Mouse (Mus musculus) heart, embryonic 12.5 days (tissue): ENCODE measurements around the gene Copz1. TPM values are rescaled to one million over a fixed set of nuclear protein-coding genes. Genes with fewer than 3 reads are reported as not detected.

Experiments
- ATAC-seq: fragments of 200-750 bp; cut with Nextera tagmentation; 2 replicates; pipeline ENCODE4 v1.8.0; 2017; ENCODE audit warnings: moderate TSS enrichment, moderate library complexity; ENCODE audit not compliant: insufficient number of reproducible peaks, low FRiP score
- H3K27ac ChIP-seq: fragments of 300-500 bp; sonication (generic); 2 replicates; pipeline ENCODE4 v1.5.1; 2016; ENCODE audit warnings: mild to moderate bottlenecking, moderate library complexity; ENCODE audit not compliant: poor library complexity, severe bottlenecking
- H3K27me3 ChIP-seq: fragments of 300-500 bp; sonication (generic); replicated peaks from 2 replicates; pipeline ENCODE4 v1.6.1; 2016; ENCODE audit warnings: mild to moderate bottlenecking, moderate library complexity
- H3K36me3 ChIP-seq: fragments of 300-500 bp; sonication (generic); 2 replicates; pipeline ENCODE4 v1.6.1; 2016; ENCODE audit warnings: mild to moderate bottlenecking, moderate library complexity
- H3K4me1 ChIP-seq: fragments of 300-500 bp; sonication (generic); replicated peaks from 2 replicates; pipeline ENCODE4 v1.6.1; 2016; ENCODE audit warnings: mild to moderate bottlenecking
- H3K4me2 ChIP-seq: fragments of 300-500 bp; sonication (generic); 2 replicates; pipeline ENCODE4 v1.6.1; 2016; ENCODE audit warnings: mild to moderate bottlenecking, moderate library complexity
- H3K4me3 ChIP-seq: fragments of 300-500 bp; sonication (generic); 2 replicates; pipeline ENCODE4 v1.5.1; 2016; ENCODE audit warnings: mild to moderate bottlenecking
- H3K9ac ChIP-seq: fragments of 300-500 bp; sonication (generic); 2 replicates; pipeline ENCODE4 v1.6.1; 2016; ENCODE audit warnings: mild to moderate bottlenecking, moderate library complexity
- H3K9me3 ChIP-seq: fragments of 300-500 bp; sonication (generic); replicated peaks from 2 replicates; pipeline ENCODE4 v1.6.1; 2016; ENCODE audit warnings: mild to moderate bottlenecking, moderate library complexity
- WGBS: fragments of 180-500 bp; shearing (Covaris S2); methylation state at CpG from one replicate; pipeline ENCODE4 v1.1.7; 2016; 5-methylcytosine and 5-hydroxymethylcytosine counted together
- polyA plus RNA-seq: library from polyadenylated mRNA; unstranded; fragments of >200 nt; fragmentation: Nextera tagmentation; extraction: Ambion mirVana; gene quantifications from 2 replicates; pipeline ENCODE4 v1.2.1, GENCODE M21; 2016

Copz1 gene
- polyA plus RNA-seq, 1 experiment from 2014 or later = 166 TPM

- Histone ChIP-seq H3K9me3 (no peaks in the 10 kb centered on the region), H3K4me3 (peak overlapping the region; percentile 42; the same call in 1 of the 2 replicates), H3K36me3 (peaks cover 23% of the 10 kb centered on the region), H3K4me1 (peaks cover 54% of the 10 kb centered on the region), H3K27me3 (peaks cover 9% of the 10 kb centered on the region), H3K9ac (peak overlapping the region; percentile 61), H3K27ac (no peak overlapping the region), H3K4me2 (peak overlapping the region; percentile 88)
- no peak for ATAC-seq
- WGBS = 17% methylated on average over 18 of the region's 18 CpGs
These were observed 41.1 kb downstream of the Copz1 start for GRCm38 (mm10) chr15:103313495-103314095.

DNA sequence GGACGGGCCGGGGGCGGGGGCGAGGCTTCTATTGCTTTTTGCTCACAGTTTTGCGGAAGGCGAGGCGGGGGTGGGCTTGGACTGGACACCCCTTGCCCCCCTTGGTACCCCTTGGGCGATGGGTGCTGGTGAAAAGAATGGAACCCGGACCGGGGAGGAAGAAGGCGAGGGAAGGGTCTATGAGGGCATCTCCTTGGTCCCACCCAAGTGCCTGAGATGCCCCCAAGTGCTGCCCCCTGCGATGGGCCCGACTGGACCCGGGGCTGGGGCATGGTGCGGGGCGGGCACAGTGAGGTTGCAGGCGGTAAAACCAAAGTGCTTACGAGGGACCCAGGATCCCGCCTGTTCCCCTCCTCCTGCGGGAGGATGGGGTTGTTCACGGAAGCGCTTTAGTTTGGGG is 41.7 kb downstream of the Copz1 start:
- H3K36me3 ChIP-seq = peaks cover 25% of the 10 kb centered on the region
- 33% methylated on average over 22 of the region's 22 CpGs for WGBS
- peak; percentile 4; the same call in 1 of the 2 replicates for ATAC-seq
- H3K4me2 ChIP-seq = peak overlapping the region; percentile 88
- H3K27ac ChIP-seq = no peak overlapping the region
- H3K27me3 ChIP-seq = peaks cover 4% of the 10 kb centered on the region
- H3K9me3 ChIP-seq = no peaks in the 10 kb centered on the region
- peak overlapping the region; percentile 42 for H3K4me3 ChIP-seq
- H3K4me1 ChIP-seq = peaks cover 52% of the 10 kb centered on the region
- H3K9ac ChIP-seq = peak overlapping the region; percentile 61

GRCm38 (mm10) chr15:103315011-103315502 is 42.5 kb downstream of the Copz1 start:
- peak overlapping the region; percentile 61 for H3K9ac ChIP-seq
- H3K9me3 ChIP-seq = no peaks in the 10 kb centered on the region
- H3K36me3 ChIP-seq = peaks cover 26% of the 10 kb centered on the region
- H3K4me1 ChIP-seq = peaks cover 52% of the 10 kb centered on the region
- H3K27ac ChIP-seq = no peak overlapping the region; the same call in 1 of the 2 replicates
- no peaks in the 10 kb centered on the region for H3K27me3 ChIP-seq
- H3K4me3 ChIP-seq = peak overlapping the region; percentile 42
- peak overlapping the region; percentile 88 for H3K4me2 ChIP-seq
- peak; percentile 58 for ATAC-seq
- WGBS = 7% methylated on average over 18 of the region's 18 CpGs

DNA sequence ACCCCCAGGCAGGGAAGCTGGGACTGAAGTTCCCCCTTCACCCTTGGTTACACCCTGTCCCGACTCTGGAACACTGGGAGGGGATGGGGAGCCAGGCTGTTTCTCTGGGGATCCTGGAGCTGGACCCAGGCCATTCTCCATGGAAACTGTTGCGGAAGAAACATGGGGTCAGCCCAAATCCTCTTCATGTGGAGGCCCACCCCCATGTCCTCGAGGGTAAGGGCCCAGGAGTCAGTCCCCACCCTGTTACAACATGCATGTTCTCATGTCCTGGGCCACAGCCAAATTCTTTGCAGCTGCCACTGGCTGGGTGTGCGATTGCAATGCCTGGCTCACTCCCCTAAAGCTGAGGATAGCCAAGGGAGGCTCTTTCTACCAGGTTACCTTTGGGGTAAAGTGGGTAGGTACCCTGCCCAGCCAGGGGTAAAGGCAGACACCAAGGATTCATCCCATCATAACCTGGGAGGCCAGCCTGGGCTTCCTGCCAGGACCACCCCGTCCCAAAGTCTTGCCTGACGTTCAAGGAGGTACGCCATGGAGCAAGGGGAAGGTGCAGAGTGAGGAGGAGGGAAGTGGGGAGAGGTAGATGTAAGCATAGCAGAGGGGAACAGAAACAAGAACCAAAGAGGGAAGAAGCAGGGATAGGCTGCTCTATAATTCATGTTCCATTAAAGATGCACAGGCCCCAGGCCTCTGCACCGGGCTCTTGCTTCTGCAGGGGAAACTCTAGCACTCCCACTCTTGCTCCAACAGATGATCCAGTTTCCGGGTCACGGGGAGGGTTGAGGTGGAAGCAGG is 43.7 kb downstream of the Copz1 start:
- peaks cover 59% of the 10 kb centered on the region for H3K4me1 ChIP-seq
- H3K9ac ChIP-seq = no peak overlapping the region
- H3K4me2 ChIP-seq = no peak overlapping the region
- 80% methylated on average over 10 of the region's 10 CpGs for WGBS
- peaks cover 26% of the 10 kb centered on the region for H3K36me3 ChIP-seq
- H3K27me3 ChIP-seq = no peaks in the 10 kb centered on the region
- H3K4me3 ChIP-seq = no peak overlapping the region
- H3K9me3 ChIP-seq = no peaks in the 10 kb centered on the region
- no peak for ATAC-seq
- H3K27ac ChIP-seq = no peak overlapping the region

GRCm38 (mm10) chr15:103317120-103317519 is 44.6 kb downstream of the Copz1 start:
- Histone ChIP-seq H3K9me3 (no peaks in the 10 kb centered on the region), H3K4me2 (no peak overlapping the region), H3K9ac (no peak overlapping the region), H3K36me3 (peaks cover 26% of the 10 kb centered on the region), H3K27ac (0 out of 2 replicates have a peak overlapping the region, but pooled peaks have one; percentile 21), H3K4me1 (peaks cover 68% of the 10 kb centered on the region), H3K4me3 (no peak overlapping the region), H3K27me3 (no peaks in the 10 kb centered on the region)
- no peak for ATAC-seq

DNA sequence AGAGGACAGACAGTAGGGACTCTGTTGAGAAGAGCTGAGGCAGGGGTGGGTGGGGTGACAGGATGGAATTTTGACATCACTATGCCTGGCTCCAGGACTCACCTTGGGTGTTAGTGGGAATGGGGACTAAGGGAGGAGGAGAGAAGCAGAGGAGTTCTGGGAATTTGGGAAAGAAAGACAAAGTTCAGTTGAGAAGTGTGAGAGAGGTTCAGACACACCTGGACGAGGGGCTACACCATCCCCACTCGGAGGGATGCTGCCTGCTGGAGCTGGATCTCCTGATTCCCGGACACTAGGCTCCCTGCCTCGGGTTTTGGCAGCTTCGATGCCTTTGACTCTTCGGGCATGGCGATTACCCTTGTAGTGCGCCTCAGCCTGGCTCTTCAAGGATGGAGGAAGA is 45.2 kb downstream of the Copz1 start:
- no peaks in the 10 kb centered on the region for H3K9me3 ChIP-seq
- no peak for ATAC-seq
- H3K4me2 ChIP-seq = no peak overlapping the region
- no peaks in the 10 kb centered on the region for H3K27me3 ChIP-seq
- peaks cover 74% of the 10 kb centered on the region for H3K4me1 ChIP-seq
- 0 out of 2 replicates have a peak overlapping the region, but pooled peaks have one; percentile 9 for H3K9ac ChIP-seq
- peak overlapping the region; percentile 21 for H3K27ac ChIP-seq
- 77% methylated on average over 8 of the region's 8 CpGs for WGBS
- H3K36me3 ChIP-seq = peaks cover 26% of the 10 kb centered on the region
- no peak overlapping the region for H3K4me3 ChIP-seq

DNA sequence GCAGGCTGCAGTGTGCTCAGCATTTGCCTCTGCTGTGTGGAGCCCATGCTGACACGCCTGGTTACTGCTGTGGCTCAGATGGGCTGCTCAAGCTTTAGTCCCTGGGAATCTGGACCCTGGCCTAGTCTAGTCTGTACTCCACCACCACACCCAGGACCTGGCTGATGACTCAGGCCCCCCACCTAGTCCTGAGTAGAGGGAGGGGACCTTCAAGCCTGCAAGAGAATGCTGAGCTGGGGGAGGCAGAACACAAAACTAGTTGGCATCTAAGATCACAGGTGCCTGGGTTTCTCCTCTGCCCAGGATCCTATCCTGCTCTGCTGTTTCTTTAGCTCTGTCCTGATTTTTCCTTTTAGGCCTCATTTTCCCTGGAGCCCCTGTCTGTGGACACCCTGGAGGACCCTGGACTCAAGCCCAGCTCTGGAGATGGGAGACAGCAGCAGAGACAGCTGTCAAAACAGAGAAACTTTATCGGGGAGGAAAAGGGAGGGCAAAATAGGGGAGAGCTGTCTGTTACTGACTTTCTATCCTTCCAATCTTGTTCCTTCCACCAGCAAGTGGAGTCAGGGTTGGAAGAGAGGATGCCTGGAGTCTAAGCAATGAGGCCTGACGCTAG is 45.8 kb downstream of the Copz1 start:
- H3K9ac ChIP-seq = 0 out of 2 replicates have a peak overlapping the region, but pooled peaks have one; percentile 9
- WGBS = 55% methylated on average over 3 of the region's 3 CpGs
- H3K27ac ChIP-seq = peak overlapping the region; percentile 21; the same call in 1 of the 2 replicates
- H3K36me3 ChIP-seq = peaks cover 26% of the 10 kb centered on the region
- H3K27me3 ChIP-seq = no peaks in the 10 kb centered on the region
- H3K4me1 ChIP-seq = peaks cover 74% of the 10 kb centered on the region
- H3K4me3 ChIP-seq = no peak overlapping the region
- ATAC-seq = no peak
- no peaks in the 10 kb centered on the region for H3K9me3 ChIP-seq
- no peak overlapping the region for H3K4me2 ChIP-seq

- no peak for ATAC-seq
- no peak overlapping the region for H3K27ac ChIP-seq
- H3K27me3 ChIP-seq = no peaks in the 10 kb centered on the region
- H3K4me3 ChIP-seq = no peak overlapping the region
- no peaks in the 10 kb centered on the region for H3K9me3 ChIP-seq
- 0 out of 2 replicates have a peak overlapping the region, but pooled peaks have one; percentile 8 for H3K4me2 ChIP-seq
- 34% methylated on average over 1 of the region's 1 CpGs for WGBS
- peaks cover 22% of the 10 kb centered on the region for H3K36me3 ChIP-seq
- H3K4me1 ChIP-seq = peaks cover 55% of the 10 kb centered on the region
- 0 out of 2 replicates have a peak overlapping the region, but pooled peaks have one; percentile 17 for H3K9ac ChIP-seq
These were observed 48.6 kb downstream of the Copz1 start for GRCm38 (mm10) chr15:103321076-103321475.

- H3K4me1 ChIP-seq = peaks cover 47% of the 10 kb centered on the region
- H3K4me3 ChIP-seq = peak overlapping the region; percentile 73
- H3K9ac ChIP-seq = peak overlapping the region; percentile 81
- no peaks in the 10 kb centered on the region for H3K9me3 ChIP-seq
- no peaks in the 10 kb centered on the region for H3K27me3 ChIP-seq
- no peak for ATAC-seq
- WGBS = 60% methylated on average over 4 of the region's 4 CpGs
- H3K36me3 ChIP-seq = peaks cover 9% of the 10 kb centered on the region; the same call in 1 of the 2 replicates
- H3K4me2 ChIP-seq = peak overlapping the region; percentile 87
- H3K27ac ChIP-seq = no peak overlapping the region
These were observed 49.9 kb downstream of the Copz1 start for GRCm38 (mm10) chr15:103322396-103322795.

GRCm38 (mm10) chr15:103323070-103323454 is 50.5 kb downstream of the Copz1 start:
- peak overlapping the region; percentile 73 for H3K4me3 ChIP-seq
- H3K4me1 ChIP-seq = peaks cover 40% of the 10 kb centered on the region
- 1% methylated on average over 5 of the region's 26 CpGs for WGBS
- H3K9me3 ChIP-seq = no peaks in the 10 kb centered on the region
- no peaks in the 10 kb centered on the region for H3K27me3 ChIP-seq
- peak overlapping the region; percentile 79; the same call in 1 of the 2 replicates for H3K27ac ChIP-seq
- H3K9ac ChIP-seq = peak overlapping the region; percentile 81
- H3K4me2 ChIP-seq = peak overlapping the region; percentile 87
- peak; percentile 60; the same call in 1 of the 2 replicates for ATAC-seq
- H3K36me3 ChIP-seq = peaks cover 4% of the 10 kb centered on the region; the same call in 1 of the 2 replicates
